Mouse (Mus musculus) embryo, embryonic 9.5 days (tissue): ENCODE results near the gene Ptprs.

ENCODE experiments used
- DNase-seq: peaks from one replicate; pipeline ENCODE4 v3.0.0-alpha.2; 2017; ENCODE audit errors: extremely low spot score

Ptprs gene

GRCm38 (mm10) chr17:56425584-56425914, 50.7 kb downstream of the Ptprs start:
- peak; percentile 83 for DNase-seq

GRCm38 (mm10) chr17:56424726-56425583, 51.3 kb downstream of the Ptprs start:
- DNase-seq, result peak; percentile 81

GRCm38 (mm10) chr17:56420022-56420421, 56.3 kb downstream of the Ptprs start:
- no peak for DNase-seq

GRCm38 (mm10) chr17:56418304-56418703, 58.0 kb downstream of the Ptprs start:
- no peak for DNase-seq

- no peak for DNase-seq
These were observed 61.5 kb downstream of the Ptprs start for GRCm38 (mm10) chr17:56414785-56415184.

GRCm38 (mm10) chr17:56413113-56413512, 63.2 kb downstream of the Ptprs start:
- DNase-seq, result no peak

- DNase-seq, result no peak
These were observed 64.8 kb downstream of the Ptprs start for GRCm38 (mm10) chr17:56411437-56411836.

GRCm38 (mm10) chr17:56409759-56410158, 66.5 kb downstream of the Ptprs start:
- no peak for DNase-seq

- peak; percentile 29 for DNase-seq
These were observed 67.2 kb downstream of the Ptprs start for GRCm38 (mm10) chr17:56408965-56409625.

- peak; percentile 32 for DNase-seq
These were observed 68.9 kb downstream of the Ptprs start for GRCm38 (mm10) chr17:56407379-56407778.

GRCm38 (mm10) chr17:56406878-56407277, 69.4 kb downstream of the Ptprs start:
- no peak for DNase-seq

GRCm38 (mm10) chr17:56405856-56406840, 70.1 kb downstream of the Ptprs start:
- no peak for DNase-seq

- DNase-seq, result no peak
These were observed 70.9 kb downstream of the Ptprs start for GRCm38 (mm10) chr17:56405341-56405740.

- DNase-seq, result no peak
These were observed 75.2 kb downstream of the Ptprs start for GRCm38 (mm10) chr17:56401051-56401521.

- DNase-seq, result no peak
These were observed 76.1 kb downstream of the Ptprs start for GRCm38 (mm10) chr17:56400221-56400620.

GRCm38 (mm10) chr17:56396051-56396450, 80.2 kb downstream of the Ptprs start:
- DNase-seq, result no peak

GRCm38 (mm10) chr17:56393889-56394288, 82.4 kb downstream of the Ptprs start:
- DNase-seq, result no peak

- no peak for DNase-seq
These were observed 83.0 kb downstream of the Ptprs start for GRCm38 (mm10) chr17:56393238-56393637.

- DNase-seq, result no peak
These were observed 88.7 kb downstream of the Ptprs start for GRCm38 (mm10) chr17:56387612-56388011.

- no peak for DNase-seq
These were observed 91.4 kb downstream of the Ptprs start for GRCm38 (mm10) chr17:56384903-56385302.

- no peak for DNase-seq
These were observed 93.3 kb downstream of the Ptprs start for GRCm38 (mm10) chr17:56382997-56383396.

- DNase-seq, result no peak
These were observed 95.1 kb downstream of the Ptprs start for GRCm38 (mm10) chr17:56381183-56381582.
